13 mouse cellular contexts compared by ENCODE assay signal in the genomic region with DNA sequence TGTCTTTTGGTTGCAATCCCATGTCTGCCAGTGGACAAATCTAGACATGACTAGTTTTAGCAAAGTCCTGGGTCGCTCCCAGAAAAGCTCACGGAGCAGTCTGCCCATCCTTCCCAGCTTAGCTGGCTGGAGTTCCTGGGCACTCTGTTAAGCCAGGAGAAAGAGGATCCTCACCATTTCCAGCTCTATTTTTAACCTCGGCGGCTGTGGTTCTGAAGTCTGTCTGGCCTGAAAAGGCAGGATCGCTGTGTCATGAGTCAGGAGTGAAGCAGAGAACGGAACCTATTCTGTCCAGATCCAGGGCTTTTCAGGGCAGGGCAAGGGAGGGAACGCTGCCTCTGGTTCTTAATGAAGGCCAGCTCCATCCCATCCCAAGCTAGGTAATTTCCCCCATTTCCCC. TPM values are rescaled to one million over a fixed set of nuclear protein-coding genes. Genes with fewer than 3 reads are reported as not detected.
DNase-seq lines count a peak whose midpoint lies in the region; ATAC-seq lines count a peak whose summit lies in the region.
"Had no signal": no experiment of that assay in that cellular context is flagged by ENCODE, and none has a peak within 500 bp of the region (broad histone marks: within the 10 kb centered on the region; RNA-seq: fewer than 3 reads in every experiment).

No protein-coding gene starts in this region.

- H3K27me3 ChIP-seq in kidney, embryonic 14.5 days (ENCODE audit: control insufficient read depth, insufficient read depth, low read length), result peaks cover 6% of the 10 kb centered on the region

- no peak overlapping the region for H3K4me3 ChIP-seq in kidney, embryonic 14.5 days (ENCODE audit: low read length)

- 72% methylated on average over 7 of the region's 7 CpGs for WGBS in kidney, embryonic 14.5 days

- H3K27ac ChIP-seq in kidney, embryonic 14.5 days (ENCODE audit: low read depth, low read length), result no peak overlapping the region
- H3K27ac ChIP-seq: embryonic facial prominence, embryonic 12.5 days; hindbrain, embryonic 13.5 days; macrophage had no signal

- no peak overlapping the region for H3K9ac ChIP-seq in kidney, embryonic 14.5 days (ENCODE audit: low read depth, low read length)
- H3K9ac ChIP-seq: embryonic facial prominence, embryonic 12.5 days had no signal

- H3K36me3 ChIP-seq in kidney, embryonic 14.5 days (ENCODE audit: control insufficient read depth, insufficient read depth, low read length), result no peaks in the 10 kb centered on the region
- H3K36me3 ChIP-seq: embryonic facial prominence, embryonic 12.5 days; hindbrain, embryonic 13.5 days had no signal

- H3K4me1 ChIP-seq in kidney, embryonic 14.5 days (ENCODE audit: control insufficient read depth, insufficient read depth, low read length), result no peaks in the 10 kb centered on the region
- H3K4me1 ChIP-seq: embryonic facial prominence, embryonic 12.5 days had no signal

- no peaks in the 10 kb centered on the region for H3K9me3 ChIP-seq in kidney, embryonic 14.5 days (ENCODE audit: control insufficient read depth, low read length)
- H3K9me3 ChIP-seq: embryonic facial prominence, embryonic 12.5 days; hindbrain, embryonic 13.5 days had no signal

- ATAC-seq in kidney, embryonic 14.5 days (ENCODE audit: low FRiP score, low TSS enrichment), result no peak

- peak; percentile 26 for DNase-seq in right cerebral cortex, adult 18-20 months
- DNase-seq in right cerebral cortex, adult 2 months (ENCODE audit: low spot score in 2 of 2), result no peak
- DNase-seq in fibroblast of lung, adult 2 months (ENCODE audit: low read depth), result peak; percentile 83
- peak; percentile 63 to 71 for DNase-seq in heart, adult 9 months (ENCODE audit: low spot score in 2 of 2)
- peak; percentile 19 for DNase-seq in heart, postnatal 4 days
- DNase-seq in kidney, postnatal 25 days, result no peak
- no peak for DNase-seq in thymus, postnatal 25 days
- DNase-seq: kidney, adult 8-10 months had no signal

- no peak overlapping the region for H3K4me2 ChIP-seq in kidney, embryonic 14.5 days (replicated peaks; ENCODE audit: low read depth, low read length)
- H3K4me2 ChIP-seq: liver, embryonic 11.5 days had no signal

RNA-seq across cellular contexts. Expression of a gene that starts 0.7 kb away (rescaled TPM):
- 1 to 10 TPM; 1.5 to 2.2 TPM for total RNA-seq in heart, postnatal 4 days (2021)
- polyA plus RNA-seq in kidney, embryonic 14.5 days (2014; fragmentation: Nextera tagmentation; extraction: Ambion mirVana), result 0.10 and 0.16 TPM in 2 replicates
- polyA plus RNA-seq: macrophage had no signal

Comparison
In these comparisons a context has a peak if more than half of its experiments do, and no peak if none do; other contexts are left out.
1. DNase-seq: peak in right cerebral cortex, adult 18-20 months (single experiment), fibroblast of lung, adult 2 months (single experiment), heart, adult 9 months (2 of 2) and heart, postnatal 4 days (single experiment); none in right cerebral cortex, adult 2 months (0 of 2), kidney, postnatal 25 days (0 of 2) and thymus, postnatal 25 days (single experiment).